Mouse (Mus musculus) cerebellum, adult 11-12 months (tissue): ENCODE measurements around the gene Gucd1.
"Not testable (repeated sequence)": the region's sequence is repeated elsewhere in the genome, so short reads cannot be mapped to it uniquely, and the experiment has no call there.

Source experiments
- DNase-seq: peaks from one replicate; pipeline ENCODE4 v3.0.0; 2022

The Gucd1 gene

GRCm38 (mm10) chr10:75517758-75518143 is at the start of gene Gucd1:
TSS of gene Gucd1 (minus strand) at chr10:75517972.
- peak; percentile 98 for DNase-seq

GRCm38 (mm10) chr10:75566765-75567164 is 49.0 kb upstream of the Gucd1 start:
- DNase-seq = not testable (repeated sequence)

- no peak for DNase-seq
Observed at GRCm38 (mm10) chr10:75566321-75566720, 48.5 kb upstream of the Gucd1 start.

- no peak for DNase-seq
Observed at GRCm38 (mm10) chr10:75565906-75566305, 48.1 kb upstream of the Gucd1 start.

GRCm38 (mm10) chr10:75565436-75565835 is 47.7 kb upstream of the Gucd1 start:
- DNase-seq = no peak

GRCm38 (mm10) chr10:75564687-75565265 is 47.0 kb upstream of the Gucd1 start:
- no peak for DNase-seq

- no peak for DNase-seq
Observed at GRCm38 (mm10) chr10:75562596-75562995, 44.8 kb upstream of the Gucd1 start.

- peak; percentile 50 for DNase-seq
Observed at GRCm38 (mm10) chr10:75561071-75561654, 43.4 kb upstream of the Gucd1 start, which contains the start of gene Ggt1. TSS of gene Ggt1 (plus strand) at chr10:75561604.

GRCm38 (mm10) chr10:75560549-75560899 is 42.8 kb upstream of the Gucd1 start:
- no peak for DNase-seq

- DNase-seq = peak; percentile 87
Observed at GRCm38 (mm10) chr10:75559676-75560548, 42.1 kb upstream of the Gucd1 start, which contains the start of gene Lrrc75b. TSS of gene Lrrc75b (minus strand) at chr10:75560330.

- DNase-seq = peak; percentile 48
Observed at GRCm38 (mm10) chr10:75559041-75559675, 41.4 kb upstream of the Gucd1 start.

GRCm38 (mm10) chr10:75558515-75558914 is 40.7 kb upstream of the Gucd1 start:
- DNase-seq = peak; percentile 88

GRCm38 (mm10) chr10:75556026-75556425 is 38.3 kb upstream of the Gucd1 start:
- peak; percentile 73 for DNase-seq

- DNase-seq = no peak
Observed at GRCm38 (mm10) chr10:75555557-75555956, 37.8 kb upstream of the Gucd1 start.

- no peak for DNase-seq
Observed at GRCm38 (mm10) chr10:75554090-75554489, 36.3 kb upstream of the Gucd1 start.

- no peak for DNase-seq
Observed at GRCm38 (mm10) chr10:75552701-75553450, 35.1 kb upstream of the Gucd1 start.

GRCm38 (mm10) chr10:75552106-75552505 is 34.3 kb upstream of the Gucd1 start:
- no peak for DNase-seq

GRCm38 (mm10) chr10:75551175-75551574 is 33.4 kb upstream of the Gucd1 start:
- DNase-seq = no peak

- DNase-seq = no peak
Observed at GRCm38 (mm10) chr10:75549886-75550285, 32.1 kb upstream of the Gucd1 start.

GRCm38 (mm10) chr10:75548486-75548885 is 30.7 kb upstream of the Gucd1 start:
- DNase-seq = no peak

GRCm38 (mm10) chr10:75547901-75548300 is 30.1 kb upstream of the Gucd1 start:
- DNase-seq = no peak

- no peak for DNase-seq
Observed at GRCm38 (mm10) chr10:75536123-75536522, 18.4 kb upstream of the Gucd1 start.

GRCm38 (mm10) chr10:75535423-75535822 is 17.7 kb upstream of the Gucd1 start:
- no peak for DNase-seq
